8 mouse cellular contexts compared by ENCODE assay signal in the genomic region with DNA sequence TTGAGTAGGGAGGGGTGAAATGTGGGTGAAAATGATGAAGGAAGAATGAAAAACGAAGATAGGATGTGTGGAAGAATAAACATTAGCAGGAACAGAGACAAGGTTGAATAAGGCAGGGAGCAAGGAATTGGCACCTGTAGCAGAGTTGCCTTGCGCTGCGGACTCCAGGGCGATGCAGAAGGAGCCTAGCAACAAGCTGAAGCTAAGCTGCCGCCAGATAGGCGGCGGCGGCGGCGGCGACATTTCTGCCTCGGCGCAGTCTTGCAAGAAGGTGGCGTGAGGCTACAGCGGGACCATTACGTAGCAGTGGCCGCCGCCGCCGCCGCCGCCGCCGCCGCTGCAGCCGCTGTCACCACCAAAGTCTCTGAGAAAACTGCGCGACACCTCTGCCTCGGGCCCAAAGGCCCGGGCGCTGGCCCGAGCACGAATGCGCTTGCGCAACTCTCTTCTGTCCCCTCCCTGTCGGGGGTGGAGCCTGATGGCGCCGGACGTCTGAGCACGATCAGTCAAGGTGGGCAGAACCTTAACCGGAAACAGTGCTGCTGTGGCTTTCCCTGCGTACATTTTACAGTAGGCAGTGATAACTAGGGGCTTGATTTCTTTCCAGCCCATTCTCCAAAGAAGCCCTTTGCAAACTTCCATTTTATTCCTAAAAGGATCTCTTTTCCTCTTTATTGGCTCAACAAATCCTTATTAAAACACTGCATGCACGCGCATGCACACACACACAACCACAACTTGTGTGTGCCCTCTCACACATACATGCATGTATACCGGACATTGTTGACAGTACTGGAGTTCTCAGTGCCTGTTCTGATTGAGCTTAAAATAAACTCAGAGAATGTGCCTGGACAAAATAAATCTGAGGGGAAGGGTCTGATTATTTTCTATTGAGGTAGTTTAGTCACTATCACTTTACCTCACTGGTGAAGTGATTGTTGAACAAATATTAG. TPM values are rescaled to one million over a fixed set of nuclear protein-coding genes. Genes with fewer than 3 reads are reported as not detected.
DNase-seq lines count a peak whose midpoint lies in the region; ATAC-seq lines count a peak whose summit lies in the region.

A gene (minus strand): TSS at position 424 of the 953 bp plus-strand sequence.

- DNase-seq in ZHBTc4 (ENCODE audit: low read depth, low spot score): peak; percentile 93
- peak; percentile 71 to 82 for DNase-seq in gastrocnemius, adult 8-10 months (ENCODE audit: low spot score in 2 of 2)
- DNase-seq in hindlimb bud, embryonic 11.5 days (ENCODE audit: extremely low spot score, low read depth, low spot score): peak; percentile 49
- DNase-seq in left cerebral cortex, adult 8-10 months (ENCODE audit: low spot score in 2 of 2): peak; percentile 54 to 82
- DNase-seq in right cerebral cortex, postnatal 10 days (ENCODE audit: low spot score in 2 of 2): peak; percentile 91 to 92
- peak; percentile 68 for DNase-seq in urinary bladder, postnatal 25 days (ENCODE audit: low spot score)

- peaks cover 7% of the 10 kb centered on the region for H3K36me3 ChIP-seq in megakaryocyte, embryonic 14.5 days (replicated peaks; ENCODE audit: low read length)

- peak; percentile 96 for ATAC-seq in common myeloid progenitor, adult 5-6 weeks (replicated peaks; ENCODE audit: low read depth, poor library complexity, severe bottlenecking)

- no peaks in the 10 kb centered on the region for H3K4me1 ChIP-seq in megakaryocyte, embryonic 14.5 days

- H3K27me3 ChIP-seq in megakaryocyte, embryonic 14.5 days (replicated peaks): peaks cover 19% of the 10 kb centered on the region

- H3K4me3 ChIP-seq in megakaryocyte, embryonic 14.5 days (replicated peaks): peak within 1 kb of the TSS; percentile 93

- H3K9me3 ChIP-seq in megakaryocyte, embryonic 14.5 days: no peaks in the 10 kb centered on the region

RNA-seq across cellular contexts. Expression of the gene that starts here (rescaled TPM):
- total RNA-seq in common myeloid progenitor, adult 5-6 weeks (2017): 7.5 and 9.9 TPM in 2 replicates
- total RNA-seq in gastrocnemius, adult 8-10 months (2022): 10 to 100 TPM; 12.3 to 17.5 (median 14.3) TPM
- total RNA-seq in left cerebral cortex, adult 8-10 months (2022): 100 to 1,000 TPM; 310 to 400 (median 341) TPM
- polyA plus RNA-seq in megakaryocyte, embryonic 14.5 days (2012; ENCODE audit: insufficient read depth, low replicate concordance): 0.20 TPM in 1 of 2 replicates, not detected in the other

Comparison
In these comparisons a context has a peak if more than half of its experiments do, and no peak if none do; other contexts are left out.
1. Peak in every context shown above with its lines: DNase-seq, ATAC-seq and H3K4me3 ChIP-seq.
2. RNA of the gene that starts here (total RNA-seq): 310 to 400 TPM in left cerebral cortex, adult 8-10 months; 12.3 to 17.5 TPM in gastrocnemius, adult 8-10 months and 7.5 to 9.9 TPM in common myeloid progenitor, adult 5-6 weeks; every median in the first group is over 10 times any median in the second.